Comparison of ENCODE assay signal across 9 mouse cellular contexts in the genomic region with DNA sequence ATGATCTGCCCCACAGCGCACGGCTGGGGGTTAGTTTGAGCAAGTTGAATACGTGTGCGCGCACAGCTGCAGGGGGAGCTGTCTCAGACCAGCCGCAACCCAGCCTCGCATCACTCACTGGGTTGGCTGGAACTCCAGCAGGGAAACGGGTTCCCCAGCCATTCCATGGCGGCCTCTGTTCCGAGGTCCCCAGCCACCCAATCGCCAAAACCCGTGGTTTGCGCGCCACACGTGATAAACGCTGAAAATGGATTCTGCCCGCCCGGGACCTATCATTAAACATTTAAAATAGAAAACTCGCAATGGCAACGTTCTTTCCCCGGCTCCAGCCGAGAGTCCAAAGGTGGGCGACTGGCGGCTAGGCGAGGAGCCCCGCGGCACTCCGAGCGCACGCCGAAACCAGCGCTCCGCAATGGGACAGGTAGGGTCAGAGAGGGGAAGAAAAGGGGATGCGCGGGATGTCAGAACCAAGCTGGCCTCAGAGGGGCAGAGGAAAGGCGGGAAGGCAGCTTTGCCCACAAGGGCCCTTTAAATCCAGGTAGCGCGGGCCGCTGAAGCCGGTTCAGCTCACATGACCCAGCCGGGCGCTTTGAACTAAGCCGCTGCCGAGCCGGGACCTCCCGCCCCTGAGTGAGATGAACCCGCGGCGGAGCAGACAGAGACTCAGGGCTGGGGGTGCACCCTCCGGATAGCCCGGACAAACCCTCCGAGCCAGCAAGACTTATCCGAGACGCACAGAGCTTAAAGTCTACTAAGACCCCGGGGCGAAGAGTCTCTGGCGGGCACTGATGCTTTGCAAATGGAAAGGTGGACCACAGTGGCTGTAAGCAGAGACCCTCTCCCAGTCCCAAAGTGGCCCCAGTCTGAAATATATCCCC. TPM values are rescaled to one million over a fixed set of nuclear protein-coding genes. Genes with fewer than 3 reads are reported as not detected.
A peak's percentile ranks its signal among the peaks of the same experiment; 100 is the strongest.
DNase-seq lines count a peak whose midpoint lies in the region; ATAC-seq lines count a peak whose summit lies in the region.
"Had no signal": no experiment of that assay in that cellular context is flagged by ENCODE, and none has a peak within 500 bp of the region (broad histone marks: within the 10 kb centered on the region; RNA-seq: fewer than 3 reads in every experiment).

No protein-coding gene starts in this region.

- H3K27me3 ChIP-seq in embryonic facial prominence, embryonic 13.5 days = peaks cover 35% of the 10 kb centered on the region
- peaks cover 19% of the 10 kb centered on the region; the same call in 1 of the 2 replicates for H3K27me3 ChIP-seq in intestine, embryonic 15.5 days (replicated peaks)
- H3K27me3 ChIP-seq in liver, embryonic 15.5 days = peaks cover 98% of the 10 kb centered on the region

- WGBS in embryonic facial prominence, embryonic 13.5 days = under 1% methylated on average over 57 of the region's 57 CpGs
- WGBS in intestine, embryonic 15.5 days = under 1% methylated on average over 57 of the region's 57 CpGs
- 2% methylated on average over 57 of the region's 57 CpGs for WGBS in liver, embryonic 15.5 days (ENCODE audit: insufficient replicate concordance)

- peaks cover 65% of the 10 kb centered on the region for H3K4me1 ChIP-seq in embryonic facial prominence, embryonic 13.5 days
- H3K4me1 ChIP-seq in intestine, embryonic 15.5 days (replicated peaks) = peaks cover 52% of the 10 kb centered on the region
- H3K4me1 ChIP-seq in liver, embryonic 15.5 days (replicated peaks) = peaks cover 23% of the 10 kb centered on the region

- no peaks in the 10 kb centered on the region for H3K9me3 ChIP-seq in embryonic facial prominence, embryonic 13.5 days
- H3K9me3 ChIP-seq in intestine, embryonic 15.5 days = no peaks in the 10 kb centered on the region
- H3K9me3 ChIP-seq in liver, embryonic 15.5 days (replicated peaks) = no peaks in the 10 kb centered on the region

- peak overlapping the region; percentile 93 for H3K27ac ChIP-seq in embryonic facial prominence, embryonic 13.5 days
- peak overlapping the region; percentile 92 for H3K27ac ChIP-seq in intestine, embryonic 15.5 days
- H3K27ac ChIP-seq in liver, embryonic 15.5 days (replicated peaks) = no peak overlapping the region

- H3K4me3 ChIP-seq in embryonic facial prominence, embryonic 13.5 days = peak overlapping the region; percentile 77
- H3K4me3 ChIP-seq in intestine, embryonic 15.5 days (replicated peaks) = peak overlapping the region; percentile 70
- peak overlapping the region; percentile 50 for H3K4me3 ChIP-seq in liver, embryonic 15.5 days (replicated peaks)

- H3K9ac ChIP-seq in embryonic facial prominence, embryonic 13.5 days = peak overlapping the region; percentile 88
- peak overlapping the region; percentile 65 for H3K9ac ChIP-seq in intestine, embryonic 15.5 days
- no peak overlapping the region for H3K9ac ChIP-seq in liver, embryonic 15.5 days

- no peaks in the 10 kb centered on the region for H3K36me3 ChIP-seq in embryonic facial prominence, embryonic 13.5 days
- H3K36me3 ChIP-seq in intestine, embryonic 15.5 days = no peaks in the 10 kb centered on the region
- H3K36me3 ChIP-seq in liver, embryonic 15.5 days (replicated peaks) = no peaks in the 10 kb centered on the region

- peak; percentile 18 for DNase-seq in ovary, postnatal 36 days (ENCODE audit: low spot score)
- DNase-seq in ovary, postnatal 10 days (ENCODE audit: low spot score) = no peak
- peak; percentile 48 to 57 for DNase-seq in thymus, adult 18-20 months
- no peak for DNase-seq in layer of hippocampus, postnatal 25 days (ENCODE audit: extremely low spot score in 1 of 2, low spot score in 1 of 2)
- no peak for DNase-seq in right cerebral cortex, postnatal 10 days (ENCODE audit: low spot score in 2 of 2)

- H3K4me2 ChIP-seq in embryonic facial prominence, embryonic 13.5 days = peak overlapping the region; percentile 91
- H3K4me2 ChIP-seq in intestine, embryonic 15.5 days (replicated peaks) = peak overlapping the region; percentile 99
- H3K4me2 ChIP-seq in liver, embryonic 15.5 days = peak overlapping the region; percentile 63

- no peak for ATAC-seq in embryonic facial prominence, embryonic 13.5 days (ENCODE audit: insufficient number of reproducible peaks, insufficient read depth, low FRiP score, low TSS enrichment, low read depth)
- ATAC-seq in intestine, embryonic 15.5 days = peak; percentile 34
- ATAC-seq in liver, embryonic 15.5 days (ENCODE audit: insufficient read depth) = peak; percentile 43

RNA-seq across cellular contexts. Expression of gene Bmp7, which starts 1.1 kb away (rescaled TPM):
- 41.6 and 43.6 TPM in 2 replicates for polyA plus RNA-seq in embryonic facial prominence, embryonic 13.5 days (2015; fragmentation: Nextera tagmentation; extraction: Ambion mirVana)
- polyA plus RNA-seq in intestine, embryonic 15.5 days (2015; fragmentation: Nextera tagmentation; extraction: Ambion mirVana) = 17.4 and 22.4 TPM in 2 replicates
- 1.6 and 2.2 TPM in 2 replicates for polyA plus RNA-seq in liver, embryonic 15.5 days (2015; fragmentation: Nextera tagmentation; extraction: Ambion mirVana)
- total RNA-seq in layer of hippocampus, postnatal 25 days (2021) = 1 to 10 TPM; 4.2 to 4.4 TPM
- total RNA-seq: neutrophil, adult 5-6 weeks had no signal

RNA-seq across cellular contexts. Expression of gene Spo11, which starts 38.5 kb away (rescaled TPM):
- 2.8 and 3.9 TPM in 2 replicates for polyA plus RNA-seq in embryonic facial prominence, embryonic 13.5 days (2015; fragmentation: Nextera tagmentation; extraction: Ambion mirVana)
- polyA plus RNA-seq in intestine, embryonic 15.5 days (2015; fragmentation: Nextera tagmentation; extraction: Ambion mirVana) = 0.35 TPM in 1 of 2 replicates, not detected in the other
- 0.03 TPM in 1 of 2 replicates, not detected in the other for polyA plus RNA-seq in liver, embryonic 15.5 days (2015; fragmentation: Nextera tagmentation; extraction: Ambion mirVana)
- total RNA-seq in layer of hippocampus, postnatal 25 days (2021) = not detected

Comparison
In these comparisons a context has a peak if more than half of its experiments do, and no peak if none do; other contexts are left out.
1. DNase-seq: peak in ovary, postnatal 36 days (single experiment) and thymus, adult 18-20 months (2 of 2); none in ovary, postnatal 10 days (single experiment), layer of hippocampus, postnatal 25 days (0 of 2) and right cerebral cortex, postnatal 10 days (0 of 2).
2. Peak in every context shown above with its lines, with median percentiles within 50 percentile points of each other: H3K4me2 ChIP-seq and H3K4me3 ChIP-seq.